18 mouse cellular contexts compared by ENCODE assay signal in genomic region chr6:120240461-120240860, GRCm38 (mm10). TPM values are rescaled to one million over a fixed set of nuclear protein-coding genes. Genes with fewer than 3 reads are reported as not detected.
DNase-seq lines count a peak whose midpoint lies in the region; ATAC-seq and TF ChIP-seq lines count a peak whose summit lies in the region.
"Had no signal": no experiment of that assay in that cellular context is flagged by ENCODE, and none has a peak within 500 bp of the region (broad histone marks: within the 10 kb centered on the region; RNA-seq: fewer than 3 reads in every experiment).

No protein-coding gene starts in this region.

- H3K27me3 ChIP-seq in kidney, embryonic 15.5 days, result no peaks in the 10 kb centered on the region
- H3K27me3 ChIP-seq: forebrain, embryonic 12.5 days; heart, embryonic 12.5 days had no signal

- intact Hi-C loops in left cerebral cortex, postnatal 4 days (cut with DNase I), result no loop called here
- intact Hi-C loops in left cerebral cortex, adult 2 months (cut with DNase I), result no loop called here

- peaks cover 21% of the 10 kb centered on the region for H3K4me1 ChIP-seq in kidney, embryonic 15.5 days
- H3K4me1 ChIP-seq: forebrain, embryonic 12.5 days had no signal

- no peaks in the 10 kb centered on the region for H3K36me3 ChIP-seq in kidney, embryonic 15.5 days
- H3K36me3 ChIP-seq: forebrain, embryonic 12.5 days; G1E; heart, embryonic 12.5 days had no signal

- H3K9ac ChIP-seq in kidney, embryonic 15.5 days, result no peak overlapping the region
- H3K9ac ChIP-seq: forebrain, embryonic 12.5 days; heart, embryonic 12.5 days; lung, embryonic 14.5 days had no signal

- no peak overlapping the region for H3K4me3 ChIP-seq in left cerebral cortex, adult 2 months
- H3K4me3 ChIP-seq in kidney, embryonic 15.5 days (replicated peaks), result no peak overlapping the region
- H3K4me3 ChIP-seq: forebrain, embryonic 12.5 days; heart, embryonic 12.5 days had no signal

- DNase-seq in left cerebral cortex, postnatal 4 days, result peak; percentile 19
- DNase-seq in left cerebral cortex, adult 2 months (ENCODE audit: extremely low spot score in 1 of 2, low spot score in 2 of 2), result no peak
- peak; percentile 49 to 69 for DNase-seq in cerebellum, postnatal 10 days
- DNase-seq in urinary bladder, postnatal 36 days (ENCODE audit: low spot score in 2 of 2), result peak; percentile 41 to 46
- no peak for DNase-seq in ovary, postnatal 36 days (ENCODE audit: low spot score)
- DNase-seq in adrenal gland, adult 18-20 months (ENCODE audit: low spot score in 2 of 2), result no peak
- DNase-seq: adrenal gland, adult 8-10 months; heart, postnatal 36 days; lung, embryonic 14.5 days; right cerebral cortex, postnatal 14 days had no signal

- no peaks in the 10 kb centered on the region for H3K9me3 ChIP-seq in kidney, embryonic 15.5 days (replicated peaks)
- H3K9me3 ChIP-seq: forebrain, embryonic 12.5 days; G1E; heart, embryonic 12.5 days had no signal

- 80% methylated on average over 5 of the region's 5 CpGs for WGBS in kidney, embryonic 15.5 days

- TF ChIP-seq CTCF in left cerebral cortex, adult 2 months (IDR thresholded peaks at IDR 0.05), result no peak

- no peak for ATAC-seq in kidney, embryonic 15.5 days (replicated peaks; ENCODE audit: low FRiP score)
- ATAC-seq: midbrain, embryonic 16.5 days had no signal

- no peak overlapping the region for H3K4me2 ChIP-seq in kidney, embryonic 15.5 days
- H3K4me2 ChIP-seq: forebrain, embryonic 12.5 days; heart, embryonic 12.5 days; lung, embryonic 14.5 days had no signal

- H3K27ac ChIP-seq in left cerebral cortex, adult 2 months, result no peak overlapping the region
- H3K27ac ChIP-seq in kidney, embryonic 15.5 days, result 0 out of 2 replicates have a peak overlapping the region, but pooled peaks have one; percentile 18
- H3K27ac ChIP-seq: forebrain, embryonic 12.5 days had no signal

RNA-seq across cellular contexts. Expression of gene D330020A13Rik, which starts 53.7 kb away (rescaled TPM):
- not detected for total RNA-seq in left cerebral cortex, postnatal 4 days (2021)
- total RNA-seq in left cerebral cortex, adult 2 months (2021), result not detected
- polyA plus RNA-seq in kidney, embryonic 15.5 days (2015; fragmentation: Nextera tagmentation; extraction: Ambion mirVana), result 0.52 and 0.81 TPM in 2 replicates
- total RNA-seq in adrenal gland, adult 18-20 months (2021), result under 1 TPM in 1 of 2 experiments, not detected in 1; 0.40 TPM
- total RNA-seq: G1E; heart, postnatal 36 days; layer of hippocampus, adult 8-10 months; left cerebral cortex, postnatal 10 days; liver, adult 2 months had no signal
- polyA plus RNA-seq: forebrain, embryonic 12.5 days; G1E; liver, adult 2 months; lung, embryonic 14.5 days; midbrain, embryonic 16.5 days had no signal

RNA-seq across cellular contexts. Expression of gene B4galnt3, which starts 53.9 kb away (rescaled TPM):
- under 1 TPM; 0.46 to 0.60 TPM for total RNA-seq in left cerebral cortex, postnatal 4 days (2021)
- 1 to 10 TPM in 1 of 2 experiments, under 1 TPM in 1; 0.93 to 1.3 TPM for total RNA-seq in left cerebral cortex, adult 2 months (2021)
- polyA plus RNA-seq in kidney, embryonic 15.5 days (2015; fragmentation: Nextera tagmentation; extraction: Ambion mirVana), result 2.2 and 2.6 TPM in 2 replicates
- 1 to 10 TPM; 5.6 to 6.6 TPM for total RNA-seq in adrenal gland, adult 18-20 months (2021)
- total RNA-seq: G1E had no signal
- polyA plus RNA-seq: G1E had no signal

Comparison
In these comparisons a context has a peak if more than half of its experiments do, and no peak if none do; other contexts are left out.
1. DNase-seq: peak in left cerebral cortex, postnatal 4 days (single experiment), cerebellum, postnatal 10 days (2 of 2) and urinary bladder, postnatal 36 days (2 of 2); none in left cerebral cortex, adult 2 months (0 of 2), ovary, postnatal 36 days (single experiment) and adrenal gland, adult 18-20 months (0 of 2).